Mouse (Mus musculus) myocyte (in vitro differentiated cells): ENCODE data around the gene Zcchc14. TPM values are rescaled to one million over a fixed set of nuclear protein-coding genes. Genes with fewer than 3 reads are reported as not detected.

ENCODE experiments used
- H3K27me3 ChIP-seq: one replicate; pipeline ENCODE4 v1.6.1; 2011; ENCODE audit not compliant: control insufficient read depth, insufficient read depth, insufficient read length
- H3K36me3 ChIP-seq: one replicate; pipeline ENCODE4 v1.6.1; 2011; ENCODE audit not compliant: control insufficient read depth, insufficient read depth
- H3K4me2 ChIP-seq: one replicate; pipeline ENCODE4 v1.6.1; 2011; ENCODE audit warnings: low read depth, control low read depth
- H3K4me3 ChIP-seq: one replicate; pipeline ENCODE4 v1.5.1; 2011; ENCODE audit warnings: mild to moderate bottlenecking, control low read depth, moderate library complexity
- H3K79me2 ChIP-seq: one replicate; pipeline ENCODE4 v1.6.1; 2011; ENCODE audit not compliant: control insufficient read depth, insufficient read depth
- H3ac ChIP-seq: one replicate; pipeline ENCODE4 v1.6.1; 2011; ENCODE audit not compliant: control insufficient read depth, insufficient read length
- CEBPB ChIP-seq: IDR thresholded peaks from 2 replicates; pipeline ENCODE4 v1.6.1; 2011; ENCODE audit warnings: mild to moderate bottlenecking, moderate library complexity; ENCODE audit not compliant: poor library complexity, insufficient read depth, severe bottlenecking
- E2F4 ChIP-seq: IDR thresholded peaks from one replicate; pipeline ENCODE4 v1.6.1; 2011; ENCODE audit warnings: mild to moderate bottlenecking, control low read depth, moderate library complexity; ENCODE audit not compliant: insufficient read depth
- MAX ChIP-seq: IDR thresholded peaks from one replicate; pipeline ENCODE4 v1.6.1; 2011; ENCODE audit warnings: low read depth, mild to moderate bottlenecking, control low read depth
- MYOD1 ChIP-seq, 3 experiments: IDR thresholded peaks; one replicate each; pipeline ENCODE4 v1.6.1; 2011; ENCODE audit warnings: control low read depth in 2 of 3, low read depth in 2 of 3, mild to moderate bottlenecking in 2 of 3, moderate library complexity in 1 of 3; ENCODE audit not compliant: insufficient read length in 2 of 3, control insufficient read depth in 1 of 3
- MYOG ChIP-seq, 3 experiments: IDR thresholded peaks; one replicate each; pipeline ENCODE4 v1.6.1; 2011; ENCODE audit warnings: control low read depth in 2 of 3, low read depth in 2 of 3, mild to moderate bottlenecking in 2 of 3; ENCODE audit not compliant: insufficient read length in 2 of 3, control insufficient read depth in 1 of 3, insufficient read depth in 1 of 3
- POLR2A ChIP-seq: IDR thresholded peaks from one replicate; pipeline ENCODE4 v1.6.1; 2011; ENCODE audit warnings: low read depth, mild to moderate bottlenecking, control low read depth, moderate library complexity; ENCODE audit not compliant: insufficient read length
- POLR2AphosphoS2 ChIP-seq: IDR thresholded peaks from one replicate; pipeline ENCODE4 v1.6.1; 2011; ENCODE audit warnings: low read depth, control low read depth; ENCODE audit not compliant: insufficient read length
- REST ChIP-seq: IDR thresholded peaks from one replicate; pipeline ENCODE4 v1.6.1; 2011; ENCODE audit warnings: mild to moderate bottlenecking, control low read depth, moderate library complexity; ENCODE audit not compliant: insufficient read depth, insufficient read length
- SRF ChIP-seq: IDR thresholded peaks from one replicate; pipeline ENCODE4 v1.6.1; 2011; ENCODE audit warnings: low read depth; ENCODE audit not compliant: control insufficient read depth, insufficient read length
- TCF12 ChIP-seq: IDR thresholded peaks from one replicate; pipeline ENCODE4 v1.6.1; 2011; ENCODE audit warnings: mild to moderate bottlenecking, control low read depth; ENCODE audit not compliant: poor library complexity, insufficient read depth, severe bottlenecking
- TCF3 ChIP-seq: IDR thresholded peaks from one replicate; pipeline ENCODE4 v1.6.1; 2011; ENCODE audit warnings: low read depth, control low read depth; ENCODE audit not compliant: insufficient read length
- USF1 ChIP-seq: IDR thresholded peaks from one replicate; pipeline ENCODE4 v1.6.1; 2011; ENCODE audit warnings: low read depth, mild to moderate bottlenecking, control low read depth, moderate library complexity
- polyA plus RNA-seq: library from polyadenylated mRNA; unstranded; fragments of >200 nt; fragmentation: generic; extraction: Trizol; gene quantifications from one replicate; pipeline ENCODE4 v1.2.1, GENCODE M21; 2012; ENCODE audit warnings: missing spikeins

Zcchc14 gene
- polyA plus RNA-seq, 1 experiment: 11.9 TPM

DNA sequence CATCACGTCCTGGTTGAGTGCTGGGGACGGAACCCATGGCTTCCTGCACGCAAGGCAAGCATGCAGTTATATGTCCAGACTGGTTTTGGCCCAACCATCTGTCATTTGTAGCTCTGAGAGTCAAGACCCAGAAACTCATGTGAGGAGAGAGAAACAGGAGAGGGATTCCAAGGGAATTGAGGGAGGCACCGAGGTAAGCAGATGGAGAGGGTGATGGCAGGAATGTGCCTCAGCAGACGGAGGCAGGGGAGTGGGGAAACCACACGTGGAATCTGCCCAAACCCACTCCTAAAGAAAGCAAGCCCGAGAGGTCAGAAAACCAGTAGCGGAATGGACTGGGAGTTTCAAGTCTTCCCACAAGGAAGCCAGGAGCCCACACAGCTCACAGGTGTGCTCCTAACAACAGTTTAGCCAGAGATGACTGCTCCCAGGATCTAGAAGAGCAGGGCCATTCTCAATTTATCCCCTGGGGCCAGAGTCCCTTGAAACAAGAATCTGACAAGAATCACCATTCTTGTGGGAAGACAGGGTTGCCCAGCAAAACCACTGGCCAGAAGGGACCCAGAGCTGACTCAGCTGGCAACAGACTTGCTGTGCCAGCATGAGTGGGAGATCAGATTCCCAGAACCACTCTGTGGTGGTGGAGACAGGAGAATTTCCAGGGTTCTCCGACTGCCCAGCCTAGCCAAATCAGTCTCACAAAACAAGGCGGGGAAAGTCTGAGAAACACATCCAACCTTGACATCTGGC lies 30.6 kb upstream of the Zcchc14 start:
- no peaks in the 10 kb centered on the region for H3K79me2 ChIP-seq

DNA sequence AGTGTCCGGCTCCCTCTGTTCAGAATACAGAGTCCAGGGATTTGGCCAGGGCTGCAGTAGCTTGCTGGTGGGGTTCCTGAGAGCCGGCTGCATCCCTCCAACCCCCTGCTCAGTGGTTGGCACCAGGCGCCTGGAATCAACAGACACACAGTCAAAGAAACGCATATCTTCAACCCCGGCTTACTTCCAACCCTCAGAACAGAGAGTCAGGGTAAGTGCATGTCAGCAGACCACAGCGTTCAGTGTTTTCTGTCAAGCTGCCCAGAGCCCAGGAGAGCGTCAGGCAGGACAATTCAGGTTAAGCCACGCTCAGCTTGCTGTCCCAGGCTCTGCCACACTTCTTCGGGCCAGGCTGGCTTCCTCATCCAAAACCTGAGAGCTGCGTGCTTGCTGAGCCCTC lies 28.8 kb upstream of the Zcchc14 start:
- Histone ChIP-seq H3K4me3 (no peak overlapping the region), H3ac (no peak overlapping the region), H3K36me3 (no peaks in the 10 kb centered on the region), H3K79me2 (no peaks in the 10 kb centered on the region), H3K4me2 (no peak overlapping the region), H3K27me3 (no peaks in the 10 kb centered on the region)
- TF ChIP-seq E2F4: no peak
- TF ChIP-seq SRF: no peak
- TF ChIP-seq CEBPB: no peak
- TF ChIP-seq TCF3: no peak
- no peak for TF ChIP-seq MAX
- no peak for TF ChIP-seq MYOD1 (IDR thresholded peaks at IDR 0.05; ENCODE audit: control insufficient read depth in 1 of 3, insufficient read length in 2 of 3, low read depth in 2 of 3)
- no peak for TF ChIP-seq POLR2A
- no peak for TF ChIP-seq TCF12

More for the DNA sequence above, 30.6 kb upstream of the Zcchc14 start:
- H3K4me2 ChIP-seq: peak overlapping the region; percentile 43
- TF ChIP-seq MYOD1 (IDR thresholded peaks at IDR 0.05; ENCODE audit: control insufficient read depth in 1 of 3, insufficient read length in 2 of 3, low read depth in 2 of 3): peak in 1 of 3 experiments; percentile 41
- no peak for TF ChIP-seq POLR2AphosphoS2
- no peak for TF ChIP-seq CEBPB
- H3ac ChIP-seq: no peak overlapping the region
- no peaks in the 10 kb centered on the region for H3K27me3 ChIP-seq
- no peaks in the 10 kb centered on the region for H3K36me3 ChIP-seq
- no peak overlapping the region for H3K4me3 ChIP-seq

DNA sequence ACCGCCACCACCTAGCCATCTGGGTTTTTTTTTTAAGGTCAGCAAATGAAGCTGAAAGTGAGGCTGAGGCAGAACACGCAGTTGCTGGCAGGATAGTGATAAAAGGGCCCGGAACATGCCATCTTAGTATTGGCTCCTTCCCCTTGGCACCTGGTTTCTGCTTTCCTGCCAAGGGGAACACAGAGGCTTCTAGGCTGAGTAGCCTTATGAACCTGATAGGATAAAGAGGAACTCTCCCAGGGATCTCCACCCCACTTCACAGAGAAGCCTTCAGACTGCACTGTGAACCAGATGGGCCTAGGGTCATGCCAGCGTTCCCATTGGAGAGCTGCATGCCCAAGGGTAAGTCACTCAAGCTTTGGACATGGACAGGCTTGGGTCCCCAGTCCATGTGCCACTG lies 28.2 kb upstream of the Zcchc14 start:
- Histone ChIP-seq H3K27me3 (no peaks in the 10 kb centered on the region), H3K79me2 (no peaks in the 10 kb centered on the region), H3ac (no peak overlapping the region), H3K4me3 (no peak overlapping the region), H3K4me2 (no peak overlapping the region), H3K36me3 (no peaks in the 10 kb centered on the region)
- TF ChIP-seq POLR2AphosphoS2 (no peak), POLR2A (no peak), E2F4 (no peak), TCF3 (no peak), REST (no peak), SRF (no peak), MAX (no peak), CEBPB (no peak), TCF12 (no peak), MYOG (IDR thresholded peaks at IDR 0.05; ENCODE audit: control insufficient read depth in 1 of 3, insufficient read depth in 1 of 3, insufficient read length in 2 of 3, low read depth in 2 of 3) (no peak), MYOD1 (IDR thresholded peaks at IDR 0.05; ENCODE audit: control insufficient read depth in 1 of 3, insufficient read length in 2 of 3, low read depth in 2 of 3) (no peak), USF1 (no peak)

DNA sequence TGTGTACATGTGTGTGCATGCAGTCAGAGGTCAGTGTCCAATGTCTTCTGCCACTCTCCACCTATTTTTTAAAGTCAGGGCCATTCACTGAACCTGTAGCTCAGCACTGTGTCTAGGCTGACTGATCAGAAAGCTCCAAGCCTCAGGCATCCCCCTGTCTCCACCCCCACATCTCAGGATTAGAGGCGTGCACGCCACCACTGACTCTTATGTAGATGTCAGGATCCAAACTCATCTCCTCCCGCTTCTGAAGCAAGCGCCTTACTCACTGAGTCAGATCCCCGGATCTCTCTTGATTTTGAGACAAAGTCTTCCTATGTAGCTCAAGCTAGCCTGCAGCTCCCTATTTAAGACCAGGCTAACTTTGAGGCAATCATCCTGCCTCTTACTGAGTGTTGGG lies 26.0 kb upstream of the Zcchc14 start:
- Histone ChIP-seq H3ac (no peak overlapping the region), H3K4me3 (no peak overlapping the region), H3K4me2 (no peak overlapping the region), H3K27me3 (no peaks in the 10 kb centered on the region), H3K79me2 (no peaks in the 10 kb centered on the region), H3K36me3 (no peaks in the 10 kb centered on the region)
- TF ChIP-seq POLR2A (no peak), SRF (no peak), USF1 (no peak), REST (no peak), POLR2AphosphoS2 (no peak), MAX (no peak), E2F4 (no peak), CEBPB (no peak), TCF3 (no peak), MYOD1 (IDR thresholded peaks at IDR 0.05; ENCODE audit: control insufficient read depth in 1 of 3, insufficient read length in 2 of 3, low read depth in 2 of 3) (no peak), MYOG (IDR thresholded peaks at IDR 0.05; ENCODE audit: control insufficient read depth in 1 of 3, insufficient read depth in 1 of 3, insufficient read length in 2 of 3, low read depth in 2 of 3) (no peak), TCF12 (no peak)

DNA sequence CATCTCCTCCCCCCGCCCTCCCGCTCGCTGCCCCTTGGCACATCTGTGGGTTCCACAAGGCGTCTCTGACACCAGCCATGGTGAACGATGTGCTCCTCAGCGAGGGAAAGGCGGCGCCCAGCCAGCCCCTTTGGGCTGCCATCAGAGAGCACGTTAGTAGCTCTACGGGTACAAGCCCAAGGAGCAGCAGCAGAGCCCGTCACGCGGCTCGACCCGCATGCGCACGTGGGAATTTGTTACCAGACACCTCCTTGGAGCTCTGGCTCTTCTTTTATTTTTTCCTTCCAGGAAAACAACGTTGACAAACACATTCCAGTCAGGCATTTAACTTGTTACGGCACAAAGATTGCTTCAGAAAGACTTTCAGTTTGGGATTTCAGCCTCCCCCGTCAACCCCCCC lies 23.0 kb upstream of the Zcchc14 start:
- Histone ChIP-seq H3K27me3 (no peaks in the 10 kb centered on the region), H3K4me2 (no peak overlapping the region), H3K4me3 (no peak overlapping the region), H3K79me2 (no peaks in the 10 kb centered on the region), H3K36me3 (no peaks in the 10 kb centered on the region), H3ac (no peak overlapping the region)
- no peak for TF ChIP-seq CEBPB
- no peak for TF ChIP-seq MYOG (IDR thresholded peaks at IDR 0.05; ENCODE audit: control insufficient read depth in 1 of 3, insufficient read depth in 1 of 3, insufficient read length in 2 of 3, low read depth in 2 of 3)
- no peak for TF ChIP-seq TCF12
- no peak for TF ChIP-seq MAX
- no peak for TF ChIP-seq E2F4
- no peak for TF ChIP-seq MYOD1 (IDR thresholded peaks at IDR 0.05; ENCODE audit: control insufficient read depth in 1 of 3, insufficient read length in 2 of 3, low read depth in 2 of 3)
- TF ChIP-seq SRF: no peak
- TF ChIP-seq REST: no peak
- no peak for TF ChIP-seq TCF3
